Mouse (Mus musculus) embryo, embryonic 11 days (tissue): Measurements from ENCODE around the gene Stt3b.

Experiments used
- DNase-seq: peaks from one replicate; pipeline ENCODE4 v3.0.0-alpha.2; 2015

Gene Stt3b

DNA sequence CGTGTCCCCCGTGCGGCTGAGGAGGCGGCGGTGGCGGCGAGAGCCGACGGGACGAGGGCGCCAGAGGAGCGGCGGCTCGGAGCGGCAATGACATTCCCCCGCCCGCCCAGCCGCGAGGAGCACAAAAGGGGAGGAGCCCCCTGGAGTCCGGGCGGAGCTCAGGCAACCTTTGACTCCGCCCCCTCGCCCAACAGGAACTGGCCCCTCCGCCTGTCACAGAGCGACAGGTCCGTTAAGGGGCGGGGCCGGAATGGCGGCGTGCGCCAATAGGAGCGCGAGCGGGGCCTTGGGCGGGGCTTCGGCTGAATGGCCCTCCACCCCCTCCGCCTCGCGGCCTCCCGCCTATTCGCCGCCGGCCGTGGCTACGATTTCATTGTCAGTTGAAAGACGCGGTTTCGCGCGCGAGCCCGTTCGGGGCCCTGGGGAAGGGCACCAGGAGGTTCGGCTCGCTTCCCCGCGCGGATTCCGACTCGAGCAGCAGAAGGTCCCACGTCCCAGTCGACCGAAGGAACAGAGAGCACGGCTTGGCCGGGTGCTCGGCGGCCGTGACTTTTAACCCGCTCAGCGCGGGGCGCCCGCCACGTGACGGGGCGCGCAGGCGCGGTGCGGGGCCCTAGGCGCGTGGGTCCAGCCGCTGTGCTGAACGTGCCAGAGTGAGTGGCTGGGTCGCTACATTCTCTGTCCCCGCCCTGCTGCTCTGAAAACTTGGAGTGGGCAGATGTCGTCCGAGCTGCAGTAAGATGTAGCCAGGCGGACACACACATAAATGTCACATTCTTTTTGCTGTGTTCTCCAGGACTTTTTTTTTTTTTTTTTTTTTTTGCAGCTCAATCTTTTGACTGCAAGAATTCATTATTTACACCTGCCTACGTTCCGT, at the start of gene Stt3b:
Gene Stt3b (minus strand): TSS at position 76 of the 877 bp plus-strand sequence.
- DNase-seq, result peak; percentile 100

DNA sequence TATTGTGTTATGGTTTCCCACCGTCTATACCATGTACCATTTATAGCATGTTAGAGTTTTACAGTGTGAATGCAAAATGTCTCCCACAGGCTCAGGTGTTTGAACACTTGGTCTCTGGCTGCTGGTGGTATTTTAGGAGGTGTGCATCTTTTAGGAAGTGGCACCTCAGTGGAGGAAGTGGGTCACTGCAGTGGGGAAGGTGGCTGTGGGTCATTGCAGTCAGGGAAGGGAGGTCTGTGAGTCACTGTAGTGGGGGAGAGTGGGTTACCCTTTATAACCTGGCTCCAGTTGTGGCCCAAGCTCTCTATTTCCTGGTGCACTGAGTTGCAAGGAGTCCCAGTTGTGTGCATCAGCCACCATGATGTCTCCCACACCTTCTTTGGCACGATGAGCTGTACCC, 48.2 kb upstream of the Stt3b start:
- DNase-seq, result no peak

- no peak for DNase-seq
Observed at GRCm38 (mm10) chr9:115357996-115358395, 47.8 kb upstream of the Stt3b start.

DNA sequence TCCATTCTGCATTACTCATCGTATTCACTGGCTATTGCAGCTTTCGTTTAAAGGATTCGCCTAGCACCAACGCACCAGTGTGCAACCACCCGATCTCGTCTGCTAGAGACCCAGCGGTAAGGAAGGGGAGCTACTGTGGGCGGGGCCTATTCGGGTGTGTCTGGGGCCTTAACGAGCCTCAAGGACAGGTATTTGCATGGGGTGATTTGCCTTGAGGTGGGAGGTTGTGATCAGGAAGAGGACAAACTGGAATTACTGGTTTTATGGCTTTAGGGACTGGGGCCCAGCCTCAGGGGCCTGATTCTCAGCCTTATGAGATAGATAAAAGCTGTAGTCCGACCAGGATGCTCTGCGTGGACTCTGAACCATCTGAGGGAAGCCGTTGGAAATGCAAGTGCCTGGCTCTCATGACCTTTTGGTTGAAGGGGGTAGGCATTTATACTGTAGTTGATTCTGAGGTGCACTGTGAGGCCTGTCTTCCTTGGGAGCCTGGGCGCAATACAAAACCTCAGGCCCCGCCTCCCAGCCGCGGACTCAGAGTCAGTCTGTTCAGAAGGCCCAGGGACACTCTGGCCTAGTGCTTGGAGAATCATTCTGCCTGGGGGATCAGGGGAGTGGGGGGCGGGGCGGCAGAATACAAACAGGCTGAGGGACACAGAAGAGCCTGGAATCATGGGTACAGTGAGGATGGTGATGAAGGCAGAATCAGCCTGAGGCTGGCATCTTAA, 46.7 kb upstream of the Stt3b start:
- peak; percentile 24 for DNase-seq

DNA sequence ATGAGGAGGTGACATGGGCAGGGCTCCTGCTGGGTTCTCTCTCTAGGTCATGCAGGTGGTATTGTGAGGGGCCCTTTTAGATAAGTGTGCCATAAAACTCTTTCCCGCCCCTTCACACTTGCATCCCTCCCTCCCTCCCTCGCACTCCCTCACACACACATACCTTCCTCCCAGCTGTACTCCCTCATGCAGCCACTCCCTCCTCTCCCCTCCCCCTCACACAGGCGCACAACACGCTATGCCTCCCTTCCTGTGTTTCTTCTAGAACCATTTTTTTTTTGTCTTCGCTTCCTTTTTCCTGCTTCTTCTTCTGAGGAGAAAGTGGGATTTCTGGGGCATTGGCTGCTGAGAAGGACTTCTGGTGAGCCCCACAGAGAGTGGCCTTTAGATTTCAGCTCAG, 45.8 kb upstream of the Stt3b start:
- no peak for DNase-seq

GRCm38 (mm10) chr9:115349741-115350512, 39.7 kb upstream of the Stt3b start:
- no peak for DNase-seq

DNA sequence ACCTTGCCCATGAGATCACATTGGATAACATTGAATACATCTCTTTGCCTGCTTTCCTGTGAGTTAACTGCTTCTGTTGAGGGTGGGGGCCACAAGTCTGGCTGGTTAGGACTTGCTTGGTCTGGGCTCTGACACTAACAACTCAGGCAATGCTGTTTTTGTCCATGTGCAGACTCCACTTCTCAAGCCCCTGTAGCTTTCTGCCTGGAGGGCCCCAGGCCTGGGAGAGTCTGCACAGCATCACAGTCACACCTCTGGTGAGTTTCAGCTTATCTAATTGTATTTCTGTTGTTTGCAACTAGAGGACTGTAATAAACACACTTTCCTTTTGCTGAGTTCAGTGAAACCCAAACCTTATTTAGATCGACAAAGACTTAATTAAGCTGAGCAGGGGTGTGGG, 38.9 kb upstream of the Stt3b start:
- DNase-seq, result no peak

DNA sequence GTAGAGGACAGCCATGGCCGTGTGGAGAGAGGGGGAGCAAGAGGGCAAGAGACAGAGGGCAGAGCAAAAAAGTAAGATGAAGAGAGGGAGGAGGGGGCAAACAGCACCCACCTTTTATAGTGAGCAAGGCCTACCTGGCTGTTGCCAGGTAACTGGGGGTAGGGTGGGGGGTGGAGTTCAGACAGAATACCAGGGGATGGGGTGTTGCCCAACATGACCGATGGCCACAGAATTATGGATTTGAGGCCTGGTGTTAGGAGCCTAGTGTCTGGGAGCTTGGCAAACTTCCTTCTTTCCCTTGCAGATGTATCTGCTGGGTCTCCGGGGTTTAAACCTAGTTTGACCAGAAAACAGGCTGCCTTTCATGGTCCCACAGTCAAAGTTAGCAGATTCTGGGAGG, 34.7 kb upstream of the Stt3b start:
- no peak for DNase-seq

- no peak for DNase-seq
Observed at GRCm38 (mm10) chr9:115341576-115341975, 31.4 kb upstream of the Stt3b start.

DNA sequence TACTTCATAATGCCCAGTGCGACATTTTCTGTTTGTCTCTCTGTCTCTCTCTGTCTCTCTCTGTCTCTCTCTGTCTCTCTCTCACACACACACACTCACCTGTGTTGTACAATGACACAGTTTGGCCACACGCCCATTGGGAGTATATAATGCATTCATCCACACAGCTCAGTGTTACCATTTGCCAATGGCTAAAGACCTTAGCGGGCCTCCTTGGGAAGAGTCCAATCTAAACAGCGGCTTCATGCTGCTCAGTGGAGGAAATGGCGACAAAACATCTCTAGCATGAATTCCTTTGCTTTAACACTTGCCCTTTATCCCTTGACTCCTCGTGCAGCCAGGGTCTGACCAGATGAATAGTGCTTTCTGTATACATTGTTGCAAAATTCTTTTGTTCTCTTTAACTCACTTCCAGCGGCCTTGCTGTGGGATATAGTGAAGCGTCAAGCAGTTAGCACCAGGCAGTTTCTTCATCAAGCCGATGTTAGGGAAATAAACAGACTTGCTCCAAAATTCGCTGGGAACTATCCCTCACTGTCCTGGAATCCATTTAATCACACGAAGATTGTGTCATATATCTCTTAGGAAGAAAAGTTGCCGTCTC, 30.1 kb upstream of the Stt3b start:
- DNase-seq, result no peak

DNA sequence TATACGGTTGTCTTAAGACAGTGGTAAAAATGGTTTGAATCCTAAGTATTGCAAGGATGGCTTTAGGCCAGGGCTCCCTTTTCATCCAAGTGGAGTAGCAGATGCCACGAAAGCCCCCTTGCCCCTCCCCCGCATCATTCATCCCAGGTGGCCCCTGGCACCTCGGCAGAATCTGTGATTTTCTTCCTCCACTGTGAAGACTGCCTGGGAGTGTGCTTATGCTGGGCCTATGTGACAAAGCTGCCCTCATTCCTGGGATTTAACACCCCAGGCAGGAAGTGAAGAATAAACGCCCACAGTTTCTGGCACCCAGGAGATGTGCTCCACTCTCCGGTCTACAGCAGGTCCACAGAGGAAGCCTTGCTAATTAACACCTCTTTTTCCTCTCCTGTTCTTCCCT, 28.6 kb upstream of the Stt3b start:
- no peak for DNase-seq

DNA sequence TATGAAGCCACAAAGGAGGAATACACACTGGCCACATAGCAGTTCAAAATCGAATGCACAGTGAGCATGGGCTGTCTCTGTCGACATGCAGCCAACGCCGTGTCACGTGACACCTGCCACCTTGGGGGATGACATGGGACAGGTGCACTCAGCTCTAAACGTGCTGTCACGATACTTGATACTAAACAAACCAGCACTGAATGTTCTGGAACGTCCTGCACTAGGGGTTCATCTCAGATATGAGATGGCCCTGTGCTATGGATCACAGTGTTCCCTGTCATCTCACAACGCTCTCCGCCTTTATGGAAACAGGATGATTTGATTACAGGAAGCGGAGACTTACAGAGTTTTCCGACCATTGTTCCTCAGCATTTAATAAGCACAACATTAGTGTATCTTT, 22.8 kb upstream of the Stt3b start:
- no peak for DNase-seq

DNA sequence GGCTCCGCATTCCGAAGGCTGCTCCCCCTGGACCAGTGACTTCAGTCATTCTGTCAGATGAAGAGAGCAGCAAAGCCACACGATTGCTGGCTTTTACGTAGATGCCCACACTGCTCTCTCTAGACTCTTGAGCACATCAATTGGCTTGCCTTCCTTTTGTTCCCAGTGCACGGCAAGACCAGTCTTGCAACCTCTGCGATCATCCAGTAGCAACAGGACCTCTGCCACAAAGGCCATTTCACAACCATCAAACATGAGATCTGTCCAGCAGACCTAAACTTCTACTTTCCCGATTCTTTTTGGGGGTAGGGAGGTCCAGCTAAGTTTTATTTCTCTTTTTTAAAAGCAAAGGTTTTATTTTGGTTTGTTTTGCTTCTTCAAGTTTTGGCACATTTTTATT, 22.1 kb upstream of the Stt3b start:
- no peak for DNase-seq

DNA sequence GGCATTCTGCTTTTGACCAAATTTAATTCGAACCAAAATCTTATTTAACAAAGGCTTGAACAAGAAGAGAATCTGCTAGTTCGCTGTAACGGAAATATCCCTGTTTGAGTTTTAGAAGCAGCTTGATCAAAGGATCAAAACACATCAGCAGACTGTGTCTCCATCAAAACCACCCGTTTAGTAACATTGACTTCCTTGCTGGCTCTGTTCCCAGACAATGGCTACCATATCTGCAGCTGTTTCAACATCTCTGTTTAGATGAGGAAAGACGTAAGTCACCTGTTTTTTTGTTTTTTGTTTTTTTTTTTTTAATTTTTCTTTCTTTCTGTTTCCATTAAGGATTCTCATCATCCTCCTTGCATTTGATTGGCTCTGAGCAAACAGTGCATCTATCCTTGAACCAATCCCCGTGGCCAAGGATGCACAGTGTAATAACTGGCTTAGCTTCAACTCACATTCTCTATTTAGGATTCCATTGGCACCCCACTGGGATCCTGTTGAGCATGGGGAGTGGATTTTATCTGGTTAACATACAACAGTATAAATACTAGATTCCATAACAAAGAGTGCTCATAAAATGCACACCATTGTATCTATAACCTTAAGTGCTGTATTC, 20.7 kb upstream of the Stt3b start:
- no peak for DNase-seq

- no peak for DNase-seq
Observed at GRCm38 (mm10) chr9:115326533-115326890, 16.3 kb upstream of the Stt3b start.

GRCm38 (mm10) chr9:115325831-115326532, 15.8 kb upstream of the Stt3b start:
- DNase-seq, result no peak

- DNase-seq, result no peak
Observed at GRCm38 (mm10) chr9:115323572-115323971, 13.4 kb upstream of the Stt3b start.

DNA sequence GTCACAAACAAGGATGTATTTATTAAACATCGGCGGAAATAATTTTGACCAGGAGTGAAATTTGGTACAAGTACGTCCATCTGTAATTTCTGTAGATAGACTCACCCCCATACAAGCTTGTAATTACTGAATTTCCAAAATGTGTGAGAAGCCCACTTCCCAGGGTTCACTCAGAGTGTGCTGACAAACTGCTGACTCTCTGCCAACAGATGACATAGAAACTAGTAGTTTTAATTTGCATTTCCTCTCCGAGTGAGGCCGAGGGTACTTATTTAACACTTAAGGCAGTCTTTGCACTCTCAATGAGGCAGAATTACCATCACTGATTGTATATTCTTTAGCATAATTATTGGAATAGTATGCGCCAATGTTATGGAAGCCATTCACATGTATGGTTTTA, 12.2 kb upstream of the Stt3b start:
- no peak for DNase-seq

DNA sequence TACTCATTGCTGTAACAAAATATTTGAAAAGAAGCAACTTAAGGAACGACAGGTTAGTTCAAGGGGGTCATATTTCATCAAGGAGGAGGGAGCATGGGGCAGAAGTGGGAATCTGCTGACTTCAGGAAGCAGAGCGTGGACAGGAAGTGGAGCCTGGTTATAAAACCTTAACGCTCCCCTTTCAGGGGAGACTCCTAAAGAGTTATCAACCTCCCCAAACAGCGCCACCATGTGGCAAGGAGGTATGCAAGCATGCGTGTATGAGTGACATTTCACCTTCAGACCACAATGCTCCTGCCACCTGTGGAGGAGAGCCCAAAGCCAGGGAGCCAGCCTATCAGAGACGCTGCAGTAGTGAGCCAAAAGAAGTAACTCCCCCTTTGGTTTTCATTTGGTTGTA, 10.8 kb upstream of the Stt3b start:
- DNase-seq, result no peak

- no peak for DNase-seq
Observed at GRCm38 (mm10) chr9:115320156-115320555, 9.9 kb upstream of the Stt3b start.

DNA sequence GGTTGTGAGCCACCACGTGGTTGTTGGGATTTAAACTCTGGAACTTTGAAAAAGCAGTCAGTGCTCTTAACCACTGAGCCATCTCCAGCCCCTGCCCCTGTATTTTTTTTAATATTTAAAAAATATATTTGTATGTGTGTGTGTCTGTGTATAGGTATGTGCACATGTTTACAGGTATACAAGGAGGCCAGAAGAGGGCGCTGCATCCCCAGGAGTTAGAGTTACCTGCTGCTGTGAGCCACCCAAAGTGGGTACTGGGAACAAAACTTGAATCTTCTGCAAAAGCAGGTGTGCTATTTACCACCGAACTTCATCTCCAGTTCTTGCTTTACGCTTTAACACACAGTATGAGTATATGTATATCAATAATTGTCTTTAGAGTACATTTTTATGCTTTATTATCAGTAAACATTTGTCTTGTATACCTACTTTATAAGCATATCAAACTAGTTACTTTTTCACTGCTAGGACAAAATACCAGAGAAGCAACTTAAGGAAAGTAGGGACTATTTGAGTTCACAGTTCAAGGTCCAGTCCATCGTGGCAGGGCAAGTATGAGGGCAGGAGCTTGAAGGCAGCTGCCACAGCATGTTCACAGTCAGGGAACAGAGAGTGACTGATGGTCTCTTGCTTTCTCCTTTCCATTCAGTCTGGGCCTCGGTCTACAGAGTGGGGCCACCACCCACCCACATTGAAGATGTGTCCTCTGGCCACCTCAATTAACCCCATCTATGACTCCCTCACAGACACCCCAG, 8.6 kb upstream of the Stt3b start:
- no peak for DNase-seq
